Mouse (Mus musculus): ENCODE measurements around the gene Lnpep.
A peak's percentile ranks its signal among the peaks of the same experiment; 100 is the strongest.
"Not testable (repeated sequence)": the region's sequence is repeated elsewhere in the genome, so short reads cannot be mapped to it uniquely, and the experiment has no call there.

Gene Lnpep

GRCm38 (mm10) chr17:17608416-17608988, 16.3 kb downstream of the Lnpep start:
- DNase-seq = no peak

- DNase-seq = no peak
Observed at GRCm38 (mm10) chr17:17604554-17604953, 20.3 kb downstream of the Lnpep start.

- DNase-seq = no peak
Observed at GRCm38 (mm10) chr17:17603609-17604008, 21.2 kb downstream of the Lnpep start.

- DNase-seq = no peak
Observed at GRCm38 (mm10) chr17:17602786-17603185, 22.1 kb downstream of the Lnpep start.

GRCm38 (mm10) chr17:17602330-17602729, 22.5 kb downstream of the Lnpep start:
- DNase-seq = no peak

- DNase-seq = peak; percentile 85 to 87
Observed at GRCm38 (mm10) chr17:17600804-17601252, 24.0 kb downstream of the Lnpep start.

- no peak for DNase-seq
Observed at GRCm38 (mm10) chr17:17600001-17600400, 24.8 kb downstream of the Lnpep start.

- no peak for DNase-seq
Observed at GRCm38 (mm10) chr17:17598355-17598754, 26.5 kb downstream of the Lnpep start.

GRCm38 (mm10) chr17:17592926-17593325, 31.9 kb downstream of the Lnpep start:
- no peak for DNase-seq

GRCm38 (mm10) chr17:17587333-17588047, 37.4 kb downstream of the Lnpep start:
- no peak for DNase-seq

- DNase-seq = no peak
Observed at GRCm38 (mm10) chr17:17585115-17585514, 39.7 kb downstream of the Lnpep start.

GRCm38 (mm10) chr17:17583896-17584295, 41.0 kb downstream of the Lnpep start:
- DNase-seq = no peak

GRCm38 (mm10) chr17:17581234-17581633, 43.6 kb downstream of the Lnpep start:
- no peak for DNase-seq

GRCm38 (mm10) chr17:17576399-17576798, 48.5 kb downstream of the Lnpep start:
- no peak for DNase-seq

GRCm38 (mm10) chr17:17567071-17567470, 57.8 kb downstream of the Lnpep start:
- peak in 1 of 2 experiments; percentile 39 for DNase-seq

GRCm38 (mm10) chr17:17548958-17549357, 75.9 kb downstream of the Lnpep start:
- DNase-seq = no peak

GRCm38 (mm10) chr17:17531338-17531737, 93.5 kb downstream of the Lnpep start:
- DNase-seq = no peak

GRCm38 (mm10) chr17:17516384-17517016, 108.3 kb downstream of the Lnpep start:
- DNase-seq = no peak

GRCm38 (mm10) chr17:17506677-17507076, 118.2 kb downstream of the Lnpep start:
- DNase-seq = no peak

GRCm38 (mm10) chr17:17499278-17499677, 125.6 kb downstream of the Lnpep start:
- no peak for DNase-seq

- DNase-seq = no peak
Observed at GRCm38 (mm10) chr17:17498848-17499247, 126.0 kb downstream of the Lnpep start.

GRCm38 (mm10) chr17:17496730-17497129, 128.1 kb downstream of the Lnpep start:
- no peak for DNase-seq

- not testable (repeated sequence) for DNase-seq
Observed at GRCm38 (mm10) chr17:17496234-17496633, 128.6 kb downstream of the Lnpep start.

- peak in 1 of 2 experiments; percentile 9 for DNase-seq
Observed at GRCm38 (mm10) chr17:17492116-17492515, 132.7 kb downstream of the Lnpep start.
